Comparison of ENCODE assay signal across 1 mouse cellular context in the genomic region with DNA sequence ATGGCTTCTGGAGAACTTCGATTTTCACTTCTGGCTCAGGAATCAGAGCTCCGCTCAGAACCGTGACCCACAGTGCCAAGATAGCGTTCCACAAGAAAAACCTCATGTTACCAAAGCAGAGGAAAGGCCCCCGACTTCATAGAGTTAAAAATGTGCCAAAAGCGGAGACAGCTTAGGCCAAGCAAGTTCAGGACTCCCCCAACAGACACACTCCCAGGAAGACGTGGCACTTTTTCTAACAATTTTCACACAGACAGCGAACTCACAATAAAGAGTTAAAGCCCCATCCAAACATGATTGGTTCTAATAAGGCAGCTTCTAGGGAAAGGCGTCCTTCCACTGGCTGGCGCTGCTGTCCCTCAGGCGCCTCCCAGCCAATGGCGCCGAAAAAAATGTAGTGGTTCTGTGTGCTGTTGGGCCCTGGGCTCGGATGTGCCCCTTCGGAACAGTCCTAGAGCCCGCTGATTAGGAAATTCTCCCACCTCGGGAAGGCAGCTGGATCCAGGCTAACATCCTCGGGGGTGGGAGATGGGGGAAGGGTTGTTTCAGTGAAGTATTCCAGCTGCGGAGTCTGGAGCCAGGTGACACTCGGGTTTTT.
A peak's percentile ranks its signal among the peaks of the same experiment; 100 is the strongest.
TF ChIP-seq lines count a peak whose summit lies in the region.

No protein-coding gene starts in this region.

TF ChIP-seq in MEL, 35 proteins besides CTCF, POLR2A, EP300 and RAD21 (continued from another document):
- TF ChIP-seq ZC3H11A (IDR thresholded peaks at IDR 0.05; ENCODE audit: low read depth, low read length) (no peak), E2F4 (IDR thresholded peaks at IDR 0.05; ENCODE audit: borderline replicate concordance, low read depth, low read length) (no peak), CHD2 (IDR thresholded peaks at IDR 0.05; ENCODE audit: low read length) (peak; percentile 68), TAL1 (IDR thresholded peaks at IDR 0.05; ENCODE audit: low read length) (no peak), USF2 (IDR thresholded peaks at IDR 0.05; ENCODE audit: borderline replicate concordance in 1 of 2, insufficient read depth in 1 of 2, low read depth in 1 of 2, low read length in 2 of 2) (no peak), NELFE (IDR thresholded peaks at IDR 0.05; ENCODE audit: low read depth, low read length) (peak; percentile 14; the same call in 1 of the 2 replicates), ETS1 (IDR thresholded peaks at IDR 0.05; ENCODE audit: low read depth, low read length) (no peak), MYC (IDR thresholded peaks at IDR 0.05; ENCODE audit: low read depth, low read length) (no peak), ZNF384 (IDR thresholded peaks at IDR 0.05; ENCODE audit: low read depth, low read length) (no peak; the same call in 1 of the 2 replicates), BHLHE40 (IDR thresholded peaks at IDR 0.05; ENCODE audit: borderline replicate concordance, low read depth, low read length) (no peak), POLR2AphosphoS2 (IDR thresholded peaks at IDR 0.05; ENCODE audit: low read length) (no peak), MYB (IDR thresholded peaks at IDR 0.05; ENCODE audit: low read depth, low read length) (no peak), GATA1 (IDR thresholded peaks at IDR 0.05; ENCODE audit: low read depth, low read length) (no peak), ZMIZ1 (IDR thresholded peaks at IDR 0.05; ENCODE audit: low read depth, low read length) (no peak), GABPA (IDR thresholded peaks at IDR 0.05; ENCODE audit: low read depth, low read length) (no peak), TBP (IDR thresholded peaks at IDR 0.05; ENCODE audit: low read depth, low read length) (peak; percentile 73), KAT2A (conservative IDR thresholded peaks at IDR 0.05; ENCODE audit: low read depth, low read length) (no peak), ZKSCAN1 (IDR thresholded peaks at IDR 0.05; ENCODE audit: low read depth, low read length) (no peak), SMC3 (IDR thresholded peaks at IDR 0.05; ENCODE audit: low read depth, low read length) (no peak), MAZ (IDR thresholded peaks at IDR 0.05; ENCODE audit: low read depth, low read length) (no peak; the same call in 1 of the 2 replicates), RCOR1 (IDR thresholded peaks at IDR 0.05; ENCODE audit: low read depth, low read length) (no peak), CHD1 (IDR thresholded peaks at IDR 0.05; ENCODE audit: low read depth, low read length) (no peak), MAX (IDR thresholded peaks at IDR 0.05; ENCODE audit: low read length) (no peak), MAFK (IDR thresholded peaks at IDR 0.05; ENCODE audit: borderline replicate concordance, low read depth, low read length) (no peak), TCF12 (IDR thresholded peaks at IDR 0.05; ENCODE audit: low read depth, low read length) (0 out of 2 replicates have a peak, but pooled peaks have one; percentile 8), MEF2A (IDR thresholded peaks at IDR 0.05; ENCODE audit: extremely low read depth, insufficient replicate concordance, low read depth, low read length, poor library complexity, severe bottlenecking) (no peak), HCFC1 (IDR thresholded peaks at IDR 0.05; ENCODE audit: low read depth, low read length) (peak; percentile 55; the same call in 1 of the 2 replicates)
